ENCODE assay signal across 21 mouse cellular contexts in the genomic region with DNA sequence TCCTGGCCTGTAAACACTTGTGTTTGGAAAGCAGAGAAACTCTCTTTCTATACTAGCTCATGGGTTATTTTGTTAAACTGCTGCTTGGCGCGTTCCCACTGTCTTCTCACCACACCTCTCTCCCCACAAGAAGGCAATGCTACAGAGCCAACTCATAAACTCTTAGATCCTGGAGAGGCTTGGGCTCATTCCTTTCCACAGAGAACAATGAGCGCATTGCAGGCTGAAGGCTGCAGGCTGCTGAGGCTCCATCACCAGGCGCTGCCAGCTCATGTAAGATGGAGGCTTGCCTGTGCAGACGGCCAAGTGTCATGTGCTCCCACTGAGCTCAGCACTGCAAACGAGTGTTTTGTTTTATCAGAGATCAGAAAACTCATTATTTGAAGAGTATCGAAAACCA. TPM values are rescaled to one million over a fixed set of nuclear protein-coding genes. Genes with fewer than 3 reads are reported as not detected.
A peak's percentile ranks its signal among the peaks of the same experiment; 100 is the strongest.
DNase-seq lines count a peak whose midpoint lies in the region; ATAC-seq and TF ChIP-seq lines count a peak whose summit lies in the region.
"Had no signal": no experiment of that assay in that cellular context is flagged by ENCODE, and none has a peak within 500 bp of the region (broad histone marks: within the 10 kb centered on the region; RNA-seq: fewer than 3 reads in every experiment).

No protein-coding gene starts in this region.

- DNase-seq in heart, adult 8-10 months (ENCODE audit: low spot score) = no peak
- no peak for DNase-seq in limb, embryonic 10.5 days (ENCODE audit: low spot score)
- DNase-seq in stomach, postnatal 0 days (ENCODE audit: low spot score) = no peak
- DNase-seq in cerebellum, postnatal 14 days = no peak
- DNase-seq in embryo, embryonic 11 days = no peak
- DNase-seq: B cell, adult 2 months; cerebellum, adult 9-11 months; gastrocnemius, postnatal 14 days; kidney, adult 8-10 months; liver, embryonic 13.5 days; lung, postnatal 4 days; right cerebral cortex, postnatal 25 days had no signal

- no peak for TF ChIP-seq CTCF in stomach, postnatal 0 days (IDR thresholded peaks at IDR 0.05; ENCODE audit: low read depth)

- TF ChIP-seq EP300 in stomach, postnatal 0 days (optimal IDR thresholded peaks at IDR 0.05) = no peak

- no peaks in the 10 kb centered on the region for H3K36me3 ChIP-seq in heart, embryonic 11.5 days (ENCODE audit: control insufficient read depth, insufficient read depth, low read length)
- no peaks in the 10 kb centered on the region for H3K36me3 ChIP-seq in intestine, embryonic 16.5 days (ENCODE audit: control insufficient read depth, insufficient read depth, low read length)
- no peaks in the 10 kb centered on the region for H3K36me3 ChIP-seq in intestine, embryonic 15.5 days
- no peaks in the 10 kb centered on the region for H3K36me3 ChIP-seq in limb, embryonic 10.5 days
- no peaks in the 10 kb centered on the region for H3K36me3 ChIP-seq in stomach, postnatal 0 days (ENCODE audit: control insufficient read depth, insufficient read depth, low read length)
- H3K36me3 ChIP-seq: forebrain, embryonic 12.5 days; hindbrain, embryonic 12.5 days; liver, embryonic 13.5 days; lung, embryonic 15.5 days; midbrain, embryonic 10.5 days; stomach, embryonic 15.5 days had no signal

- whole genome bisulfite sequencing in heart, embryonic 11.5 days (ENCODE audit: insufficient replicate concordance) = 61% methylated on average over 7 of the region's 7 CpGs
- WGBS in intestine, embryonic 16.5 days = 70% methylated on average over 7 of the region's 7 CpGs
- 69% methylated on average over 7 of the region's 7 CpGs for whole genome bisulfite sequencing in intestine, embryonic 15.5 days
- WGBS in limb, embryonic 10.5 days = 60% methylated on average over 7 of the region's 7 CpGs
- whole genome bisulfite sequencing in stomach, postnatal 0 days = 53% methylated on average over 7 of the region's 7 CpGs

- no peaks in the 10 kb centered on the region for H3K27me3 ChIP-seq in heart, embryonic 11.5 days (ENCODE audit: control insufficient read depth, insufficient read depth, low read length)
- no peaks in the 10 kb centered on the region for H3K27me3 ChIP-seq in intestine, embryonic 16.5 days (replicated peaks; ENCODE audit: control insufficient read depth, insufficient read depth, low read length)
- H3K27me3 ChIP-seq in intestine, embryonic 15.5 days (replicated peaks) = no peaks in the 10 kb centered on the region
- no peaks in the 10 kb centered on the region for H3K27me3 ChIP-seq in limb, embryonic 10.5 days (ENCODE audit: low read depth, poor library complexity, severe bottlenecking)
- no peaks in the 10 kb centered on the region for H3K27me3 ChIP-seq in stomach, postnatal 0 days (ENCODE audit: control insufficient read depth, insufficient read depth, low read length)
- H3K27me3 ChIP-seq: hindbrain, embryonic 12.5 days; stomach, embryonic 15.5 days had no signal

- no peak overlapping the region for H3K4me3 ChIP-seq in heart, embryonic 11.5 days (ENCODE audit: low read depth, low read length)
- H3K4me3 ChIP-seq in intestine, embryonic 16.5 days (ENCODE audit: low read length) = no peak overlapping the region
- H3K4me3 ChIP-seq in intestine, embryonic 15.5 days (replicated peaks) = no peak overlapping the region
- no peak overlapping the region for H3K4me3 ChIP-seq in limb, embryonic 10.5 days
- no peak overlapping the region for H3K4me3 ChIP-seq in stomach, postnatal 0 days (ENCODE audit: low read depth, low read length)
- H3K4me3 ChIP-seq: forebrain, embryonic 12.5 days; hindbrain, embryonic 12.5 days; layer of hippocampus, adult 2 months; liver, embryonic 13.5 days; lung, embryonic 15.5 days; midbrain, embryonic 10.5 days; stomach, embryonic 15.5 days had no signal

- peaks cover 26% of the 10 kb centered on the region for H3K4me1 ChIP-seq in heart, embryonic 11.5 days (ENCODE audit: control insufficient read depth, insufficient read depth, low read length)
- peaks cover 27% of the 10 kb centered on the region for H3K4me1 ChIP-seq in intestine, embryonic 16.5 days (ENCODE audit: control insufficient read depth, insufficient read depth, low read length)
- peaks cover 31% of the 10 kb centered on the region for H3K4me1 ChIP-seq in intestine, embryonic 15.5 days (replicated peaks)
- H3K4me1 ChIP-seq in limb, embryonic 10.5 days = peaks cover 94% of the 10 kb centered on the region
- 0 out of 2 replicates have a peak, but pooled peaks cover 5% of the 10 kb centered on the region for H3K4me1 ChIP-seq in stomach, postnatal 0 days (replicated peaks; ENCODE audit: control insufficient read depth, insufficient read depth)

- H3K4me2 ChIP-seq in heart, embryonic 11.5 days = no peak overlapping the region
- no peak overlapping the region for H3K4me2 ChIP-seq in intestine, embryonic 16.5 days (ENCODE audit: low read depth, low read length)
- no peak overlapping the region for H3K4me2 ChIP-seq in intestine, embryonic 15.5 days (replicated peaks)
- no peak overlapping the region for H3K4me2 ChIP-seq in stomach, postnatal 0 days (replicated peaks; ENCODE audit: low read depth)
- H3K4me2 ChIP-seq: forebrain, embryonic 12.5 days; hindbrain, embryonic 12.5 days; liver, embryonic 13.5 days; lung, embryonic 15.5 days; stomach, embryonic 15.5 days had no signal

- H3K27ac ChIP-seq in heart, embryonic 11.5 days (ENCODE audit: low read depth, low read length) = peak overlapping the region; percentile 79
- H3K27ac ChIP-seq in intestine, embryonic 16.5 days (ENCODE audit: low read length) = peak overlapping the region; percentile 58; the same call in 1 of the 2 replicates
- H3K27ac ChIP-seq in intestine, embryonic 15.5 days = no peak overlapping the region
- H3K27ac ChIP-seq in limb, embryonic 10.5 days = peak overlapping the region; percentile 95
- 0 out of 2 replicates have a peak overlapping the region, but pooled peaks have one; percentile 14 for H3K27ac ChIP-seq in stomach, postnatal 0 days (replicated peaks)
- H3K27ac ChIP-seq: forebrain, embryonic 12.5 days; hindbrain, embryonic 12.5 days; layer of hippocampus, adult 2 months; liver, embryonic 13.5 days; lung, embryonic 15.5 days; midbrain, embryonic 10.5 days; stomach, embryonic 15.5 days had no signal

- no peaks in the 10 kb centered on the region for H3K9me3 ChIP-seq in heart, embryonic 11.5 days (replicated peaks; ENCODE audit: control insufficient read depth, low read length)
- H3K9me3 ChIP-seq in intestine, embryonic 16.5 days (ENCODE audit: control insufficient read depth, low read length) = no peaks in the 10 kb centered on the region
- no peaks in the 10 kb centered on the region for H3K9me3 ChIP-seq in intestine, embryonic 15.5 days
- no peaks in the 10 kb centered on the region for H3K9me3 ChIP-seq in limb, embryonic 10.5 days (replicated peaks)
- no peaks in the 10 kb centered on the region for H3K9me3 ChIP-seq in stomach, postnatal 0 days (ENCODE audit: control insufficient read depth, low read length)
- H3K9me3 ChIP-seq: forebrain, embryonic 12.5 days; hindbrain, embryonic 12.5 days; liver, embryonic 13.5 days; lung, embryonic 15.5 days; midbrain, embryonic 10.5 days; stomach, embryonic 15.5 days had no signal

- no peak for ATAC-seq in heart, embryonic 11.5 days (replicated peaks; ENCODE audit: insufficient number of reproducible peaks, low FRiP score, low TSS enrichment)
- ATAC-seq in intestine, embryonic 16.5 days = no peak
- ATAC-seq in intestine, embryonic 15.5 days = no peak
- ATAC-seq in stomach, postnatal 0 days (ENCODE audit: low FRiP score, low TSS enrichment) = no peak

- H3K9ac ChIP-seq in heart, embryonic 11.5 days (ENCODE audit: low read depth, low read length) = no peak overlapping the region
- H3K9ac ChIP-seq in intestine, embryonic 16.5 days (ENCODE audit: low read depth, low read length) = no peak overlapping the region
- no peak overlapping the region for H3K9ac ChIP-seq in intestine, embryonic 15.5 days
- no peak overlapping the region for H3K9ac ChIP-seq in stomach, postnatal 0 days (ENCODE audit: low read length)
- H3K9ac ChIP-seq: forebrain, embryonic 12.5 days; hindbrain, embryonic 12.5 days; liver, embryonic 13.5 days; lung, embryonic 15.5 days; stomach, embryonic 15.5 days had no signal

RNA-seq across cellular contexts. Expression of gene H2afy, which starts 19.5 kb away (rescaled TPM):
- polyA plus RNA-seq in heart, embryonic 11.5 days (2014; fragmentation: Nextera tagmentation; extraction: Ambion mirVana) = 154 and 162 TPM in 2 replicates
- 10 to 100 TPM; 39.0 to 48.2 (median 45.6) TPM for total RNA-seq in heart, adult 8-10 months (2022)
- 235 and 246 TPM in 2 replicates for polyA plus RNA-seq in intestine, embryonic 16.5 days (2015; fragmentation: Nextera tagmentation; extraction: Ambion mirVana)
- polyA plus RNA-seq in intestine, embryonic 15.5 days (2015; fragmentation: Nextera tagmentation; extraction: Ambion mirVana) = 297 and 322 TPM in 2 replicates
- 642 and 645 TPM in 2 replicates for polyA plus RNA-seq in limb, embryonic 10.5 days (2016; fragmentation: Nextera tagmentation; extraction: Ambion mirVana)
- polyA plus RNA-seq in stomach, postnatal 0 days (2015; fragmentation: Nextera tagmentation; extraction: Ambion mirVana) = 150 and 157 TPM in 2 replicates

RNA-seq across cellular contexts. Expression of gene Tifab, which starts 23.0 kb away (rescaled TPM):
- 0.33 and 0.55 TPM in 2 replicates for polyA plus RNA-seq in heart, embryonic 11.5 days (2014; fragmentation: Nextera tagmentation; extraction: Ambion mirVana)
- total RNA-seq in heart, adult 8-10 months (2022) = 1 to 10 TPM in 1 of 4 experiments, under 1 TPM in 3; 0.50 to 1.2 (median 0.82) TPM
- 4.8 and 4.9 TPM in 2 replicates for polyA plus RNA-seq in intestine, embryonic 16.5 days (2015; fragmentation: Nextera tagmentation; extraction: Ambion mirVana)
- 4.1 and 4.5 TPM in 2 replicates for polyA plus RNA-seq in intestine, embryonic 15.5 days (2015; fragmentation: Nextera tagmentation; extraction: Ambion mirVana)
- polyA plus RNA-seq in limb, embryonic 10.5 days (2016; fragmentation: Nextera tagmentation; extraction: Ambion mirVana) = 0.63 and 1.2 TPM in 2 replicates
- 2.1 and 2.4 TPM in 2 replicates for polyA plus RNA-seq in stomach, postnatal 0 days (2015; fragmentation: Nextera tagmentation; extraction: Ambion mirVana)
